Mouse (Mus musculus): Measurements from ENCODE around the gene Fbxl13. TPM values are rescaled to one million over a fixed set of nuclear protein-coding genes. Genes with fewer than 3 reads are reported as not detected.

Gene Fbxl13
- total and polyA plus RNA-seq, 2 experiments from 2014 or later: 0.25 to 0.60 TPM

DNA sequence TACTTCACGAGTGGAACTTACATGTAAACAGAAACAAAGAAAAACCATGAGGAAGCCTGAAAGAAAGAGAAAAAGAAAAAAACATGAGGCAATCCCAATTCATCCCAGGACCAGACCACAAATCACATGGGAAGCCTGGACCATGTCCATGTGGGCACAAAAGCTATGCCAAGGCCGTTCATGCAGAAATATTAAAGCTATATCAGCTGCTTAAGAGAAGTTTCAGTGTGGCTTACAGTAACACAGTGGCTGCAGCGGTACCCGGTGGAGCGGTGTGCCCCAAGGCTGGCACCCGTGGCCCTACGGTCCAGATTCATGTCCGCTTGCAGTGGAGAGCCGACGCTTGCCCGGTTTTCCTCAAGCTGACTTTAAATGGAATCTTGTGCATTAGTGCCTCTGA is 17.6 kb upstream of the Fbxl13 start:
- Histone ChIP-seq H3K4me1 (ENCODE audit: insufficient read depth, low read length) (no peaks in the 10 kb centered on the region), H3K27me3 (ENCODE audit: insufficient read depth, low read length) (no peaks in the 10 kb centered on the region), H3K4me2 (ENCODE audit: low read depth, low read length, poor library complexity, severe bottlenecking) (no peak overlapping the region), H3K27ac (ENCODE audit: low read depth, low read length) (no peak overlapping the region), H3K9ac (replicated peaks; ENCODE audit: low read length, poor library complexity, severe bottlenecking) (no peak overlapping the region), H3K4me3 (ENCODE audit: low read depth, low read length) (no peak overlapping the region), H3K36me3 (ENCODE audit: insufficient read depth, low read length) (peaks cover 8% of the 10 kb centered on the region; the same call in 1 of the 2 replicates), H3K9me3 (ENCODE audit: low read length) (no peaks in the 10 kb centered on the region)
- no peak for TF ChIP-seq CTCF (IDR thresholded peaks at IDR 0.05)
- no peak for ATAC-seq (ENCODE audit: low FRiP score)
- no peak for DNase-seq (ENCODE audit: low spot score)
- 93% methylated on average over 11 of the region's 11 CpGs for WGBS

DNA sequence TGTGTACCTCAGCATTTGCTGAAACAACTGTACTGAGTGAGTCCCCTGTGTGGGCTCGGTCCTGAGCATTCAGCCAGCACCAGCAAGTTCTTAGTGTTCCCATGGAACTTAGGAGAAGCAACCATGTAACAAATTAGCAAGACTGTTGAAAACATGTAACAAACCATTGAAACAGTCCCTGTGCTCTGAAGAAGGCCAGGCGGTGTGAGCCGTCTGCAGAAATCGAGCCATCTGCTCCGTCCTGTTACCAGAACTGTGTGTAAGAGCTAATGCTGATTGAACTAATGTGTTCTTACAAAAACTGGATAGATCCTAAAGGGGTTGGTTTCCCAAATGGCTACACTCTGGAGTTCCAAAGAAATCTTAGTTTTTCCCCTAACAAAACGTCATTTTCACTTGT is 15.4 kb upstream of the Fbxl13 start:
- Histone ChIP-seq H3K9ac (replicated peaks; ENCODE audit: low read length, poor library complexity, severe bottlenecking) (no peak overlapping the region), H3K27ac (ENCODE audit: low read depth, low read length) (no peak overlapping the region), H3K4me3 (ENCODE audit: low read depth, low read length) (no peak overlapping the region), H3K36me3 (ENCODE audit: insufficient read depth, low read length) (peaks cover 13% of the 10 kb centered on the region; the same call in 1 of the 2 replicates), H3K4me2 (ENCODE audit: low read depth, low read length, poor library complexity, severe bottlenecking) (no peak overlapping the region), H3K9me3 (ENCODE audit: low read length) (no peaks in the 10 kb centered on the region), H3K27me3 (ENCODE audit: insufficient read depth, low read length) (no peaks in the 10 kb centered on the region), H3K4me1 (ENCODE audit: insufficient read depth, low read length) (no peaks in the 10 kb centered on the region)
- 83% methylated on average over 6 of the region's 6 CpGs for WGBS
- no peak for TF ChIP-seq CTCF (IDR thresholded peaks at IDR 0.05)
- DNase-seq (ENCODE audit: low spot score): no peak
- ATAC-seq (ENCODE audit: low FRiP score): no peak

DNA sequence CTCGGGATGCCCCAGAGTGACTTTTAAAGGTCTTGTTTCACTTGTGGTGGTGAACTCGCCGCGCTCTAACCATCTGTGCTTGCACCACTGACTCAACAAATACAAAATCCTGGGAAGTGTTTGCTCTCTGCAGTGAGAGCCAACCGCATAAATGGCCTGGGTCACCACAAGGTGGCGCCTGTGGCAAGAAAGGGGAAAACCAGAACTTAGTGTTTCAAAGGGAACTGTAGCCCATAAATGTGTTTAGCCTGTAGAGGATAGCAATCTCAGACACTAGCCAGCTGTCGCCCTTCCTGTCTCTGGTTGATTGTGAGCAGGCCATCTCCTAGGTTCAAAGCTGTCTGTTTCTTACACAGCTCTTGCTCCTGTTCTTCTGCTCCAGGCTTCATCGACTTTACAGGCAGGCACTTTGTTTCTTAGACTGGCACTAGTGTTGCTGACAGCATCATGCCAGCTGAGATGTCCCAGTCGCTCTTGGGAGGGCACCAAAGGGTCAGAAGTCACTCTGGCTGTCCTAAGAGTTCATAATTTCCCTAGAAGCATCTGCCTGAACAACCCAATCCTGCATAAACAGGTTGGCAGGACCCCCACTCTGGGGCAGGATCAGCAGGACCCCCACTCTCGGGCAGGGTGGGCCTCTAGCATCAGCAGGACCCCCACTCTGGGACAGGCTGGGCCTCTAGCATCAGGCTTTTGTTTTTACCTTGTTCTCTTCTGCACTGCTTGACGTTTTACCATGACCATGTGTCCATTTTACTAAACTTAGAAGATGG is 13.4 kb upstream of the Fbxl13 start:
- peak; percentile 54; the same call in 1 of the 2 replicates for ATAC-seq (ENCODE audit: low FRiP score)
- peak; percentile 89 for TF ChIP-seq CTCF (IDR thresholded peaks at IDR 0.05)
- H3K9me3 ChIP-seq (ENCODE audit: low read length): no peaks in the 10 kb centered on the region
- WGBS: 53% methylated on average over 11 of the region's 11 CpGs
- no peak overlapping the region for H3K27ac ChIP-seq (ENCODE audit: low read depth, low read length)
- DNase-seq (ENCODE audit: low spot score): peak; percentile 78
- H3K36me3 ChIP-seq (ENCODE audit: insufficient read depth, low read length): peaks cover 20% of the 10 kb centered on the region
- no peak overlapping the region for H3K9ac ChIP-seq (replicated peaks; ENCODE audit: low read length, poor library complexity, severe bottlenecking)
- H3K4me3 ChIP-seq (ENCODE audit: low read depth, low read length): no peak overlapping the region
- no peak overlapping the region for H3K4me2 ChIP-seq (ENCODE audit: low read depth, low read length, poor library complexity, severe bottlenecking)
- no peaks in the 10 kb centered on the region for H3K4me1 ChIP-seq (ENCODE audit: insufficient read depth, low read length)
- H3K27me3 ChIP-seq (ENCODE audit: insufficient read depth, low read length): no peaks in the 10 kb centered on the region

- Histone ChIP-seq H3K4me2 (ENCODE audit: low read depth, low read length, poor library complexity, severe bottlenecking) (no peak overlapping the region), H3K27ac (ENCODE audit: low read depth, low read length) (no peak overlapping the region), H3K4me1 (ENCODE audit: insufficient read depth, low read length) (no peaks in the 10 kb centered on the region), H3K36me3 (ENCODE audit: insufficient read depth, low read length) (peaks cover 22% of the 10 kb centered on the region), H3K4me3 (ENCODE audit: low read depth, low read length) (no peak overlapping the region), H3K9ac (replicated peaks; ENCODE audit: low read length, poor library complexity, severe bottlenecking) (no peak overlapping the region), H3K9me3 (ENCODE audit: low read length) (no peaks in the 10 kb centered on the region), H3K27me3 (ENCODE audit: insufficient read depth, low read length) (no peaks in the 10 kb centered on the region)
- ATAC-seq (ENCODE audit: low FRiP score) (no peak), DNase-seq (ENCODE audit: low spot score) (no peak)
- TF ChIP-seq CTCF (IDR thresholded peaks at IDR 0.05): no peak
- WGBS: 90% methylated on average over 6 of the region's 6 CpGs
Measured at GRCm38 (mm10) chr5:21658038-21658437, 12.6 kb upstream of the Fbxl13 start.

GRCm38 (mm10) chr5:21656912-21657311 is 11.5 kb upstream of the Fbxl13 start:
- Histone ChIP-seq H3K27ac (ENCODE audit: low read depth, low read length) (no peak overlapping the region), H3K4me3 (ENCODE audit: low read depth, low read length) (no peak overlapping the region), H3K27me3 (ENCODE audit: insufficient read depth, low read length) (no peaks in the 10 kb centered on the region), H3K36me3 (ENCODE audit: insufficient read depth, low read length) (peaks cover 33% of the 10 kb centered on the region), H3K9me3 (ENCODE audit: low read length) (no peaks in the 10 kb centered on the region), H3K4me1 (ENCODE audit: insufficient read depth, low read length) (no peaks in the 10 kb centered on the region), H3K9ac (replicated peaks; ENCODE audit: low read length, poor library complexity, severe bottlenecking) (no peak overlapping the region), H3K4me2 (ENCODE audit: low read depth, low read length, poor library complexity, severe bottlenecking) (no peak overlapping the region)
- 89% methylated on average over 9 of the region's 9 CpGs for WGBS
- no peak for TF ChIP-seq CTCF (IDR thresholded peaks at IDR 0.05)
- ATAC-seq (ENCODE audit: low FRiP score) (no peak), DNase-seq (ENCODE audit: low spot score) (no peak)

DNA sequence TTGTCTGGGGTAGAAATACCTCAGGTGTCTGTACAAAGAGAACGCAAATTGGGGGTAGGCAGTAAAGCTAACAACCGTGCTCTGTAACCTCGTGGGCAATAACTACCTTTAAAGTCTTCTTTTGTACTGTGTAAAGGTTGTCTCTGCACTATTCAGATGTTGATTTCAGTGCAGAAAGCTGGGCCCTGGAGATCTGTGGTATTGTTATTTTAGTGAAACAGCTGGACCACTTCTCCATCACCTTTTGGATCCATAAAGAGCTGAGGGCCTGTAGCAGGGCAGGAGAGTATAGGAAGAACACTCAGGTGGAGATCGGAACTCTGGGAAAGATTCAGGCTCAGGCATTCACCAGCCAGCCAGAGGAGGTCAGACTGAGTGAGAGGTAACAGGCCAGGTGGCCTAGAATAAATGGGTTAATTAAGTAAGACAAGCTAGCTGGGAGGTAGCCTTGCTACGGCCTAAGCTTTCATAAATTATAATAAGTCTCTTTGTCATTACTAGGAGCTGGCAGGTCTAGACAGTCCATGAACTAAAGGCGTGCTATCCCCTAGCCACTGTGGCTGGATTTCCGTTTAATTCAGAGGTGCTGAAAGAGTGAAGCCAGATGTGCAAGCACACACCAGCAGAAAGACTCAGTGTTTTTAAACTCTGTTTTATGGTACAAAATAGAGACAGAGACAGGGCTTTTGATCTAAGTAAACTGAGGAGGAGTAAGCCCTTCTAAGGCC is 6.6 kb upstream of the Fbxl13 start:
- no peak for TF ChIP-seq CTCF (IDR thresholded peaks at IDR 0.05)
- DNase-seq (ENCODE audit: low spot score): no peak
- H3K27me3 ChIP-seq (ENCODE audit: insufficient read depth, low read length): no peaks in the 10 kb centered on the region
- WGBS: 85% methylated on average over 7 of the region's 7 CpGs
- no peaks in the 10 kb centered on the region for H3K9me3 ChIP-seq (ENCODE audit: low read length)
- no peak overlapping the region for H3K4me2 ChIP-seq (ENCODE audit: low read depth, low read length, poor library complexity, severe bottlenecking)
- no peak for ATAC-seq (ENCODE audit: low FRiP score)
- peaks cover 44% of the 10 kb centered on the region for H3K36me3 ChIP-seq (ENCODE audit: insufficient read depth, low read length)
- no peak overlapping the region for H3K9ac ChIP-seq (replicated peaks; ENCODE audit: low read length, poor library complexity, severe bottlenecking)
- H3K4me3 ChIP-seq (ENCODE audit: low read depth, low read length): no peak overlapping the region
- H3K27ac ChIP-seq (ENCODE audit: low read depth, low read length): no peak overlapping the region
- H3K4me1 ChIP-seq (ENCODE audit: insufficient read depth, low read length): no peaks in the 10 kb centered on the region
